Mouse (Mus musculus): ENCODE measurements around the gene Gnaz.

GRCm38 (mm10) chr10:74921614-74922013 lies 45.4 kb upstream of the Gnaz start:
- TF ChIP-seq CTCF (IDR thresholded peaks at IDR 0.05; ENCODE audit: low read depth): no peak
- TF ChIP-seq EP300 (IDR thresholded peaks at IDR 0.05; ENCODE audit: low read depth): no peak
